Mouse (Mus musculus) gastrocnemius, adult 18-20 months (tissue): ENCODE measurements at regions not wholly inside any gene's neighbourhood (a gene's known extent, or its start where the extent isn't known, plus 50 kb on each side); places are given as distances from the start of the nearest gene placed in this dataset.

Experiments used
- DNase-seq: peaks from one replicate; pipeline ENCODE4 v3.0.0; 2021; ENCODE audit warnings: low spot score

DNA sequence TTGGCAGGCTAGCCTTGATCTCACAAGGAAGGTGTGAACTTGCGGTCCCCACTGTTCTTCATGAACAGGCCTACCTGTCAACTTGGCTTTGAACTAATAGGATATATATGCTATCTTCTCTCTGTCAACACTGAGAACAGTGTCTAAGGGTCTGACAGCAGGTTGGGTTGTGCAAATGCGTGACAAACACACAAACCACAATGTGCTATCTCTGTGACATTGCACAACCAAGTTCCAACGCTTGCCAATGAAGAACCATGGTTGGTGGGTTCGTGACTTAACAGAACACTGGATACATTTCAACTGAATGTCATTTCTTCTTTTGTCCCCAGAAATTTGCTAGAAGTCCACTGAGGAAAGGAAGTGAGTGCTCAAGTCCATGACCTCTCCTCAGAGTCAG, 696.8 kb upstream of the 4930412O13Rik start:
- no peak for DNase-seq

DNA sequence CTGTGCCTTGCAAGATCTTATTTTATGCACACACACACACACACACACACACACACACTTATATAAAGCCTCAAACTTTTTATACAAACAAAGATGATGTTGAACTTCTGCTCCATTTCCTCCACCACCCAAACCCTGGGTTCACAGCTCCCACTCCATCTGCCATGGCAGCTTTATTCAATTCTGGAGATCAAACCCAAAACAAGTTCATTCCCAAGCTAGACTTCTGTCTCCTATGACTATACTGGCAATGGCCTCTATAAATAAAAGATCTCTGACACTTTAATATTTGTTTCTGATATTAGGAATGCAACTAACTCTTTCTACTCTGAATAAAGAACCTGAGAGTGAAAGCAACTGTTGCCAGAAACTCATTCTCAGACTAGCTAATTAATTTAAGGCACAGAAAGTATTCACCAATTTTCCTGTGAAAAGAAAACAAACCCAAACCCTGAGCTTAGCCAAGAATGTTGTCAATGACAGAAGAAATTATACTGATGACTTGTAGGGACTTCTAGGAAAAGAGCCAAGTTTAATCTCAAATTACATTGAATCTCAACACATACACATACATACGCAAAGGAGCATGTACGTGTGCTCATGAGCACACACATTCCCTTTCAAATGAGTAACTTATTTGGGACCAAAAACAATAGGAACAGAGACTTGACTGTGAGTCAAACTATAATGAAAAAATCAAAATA, 695.1 kb upstream of the 4930412O13Rik start:
- DNase-seq: no peak

DNA sequence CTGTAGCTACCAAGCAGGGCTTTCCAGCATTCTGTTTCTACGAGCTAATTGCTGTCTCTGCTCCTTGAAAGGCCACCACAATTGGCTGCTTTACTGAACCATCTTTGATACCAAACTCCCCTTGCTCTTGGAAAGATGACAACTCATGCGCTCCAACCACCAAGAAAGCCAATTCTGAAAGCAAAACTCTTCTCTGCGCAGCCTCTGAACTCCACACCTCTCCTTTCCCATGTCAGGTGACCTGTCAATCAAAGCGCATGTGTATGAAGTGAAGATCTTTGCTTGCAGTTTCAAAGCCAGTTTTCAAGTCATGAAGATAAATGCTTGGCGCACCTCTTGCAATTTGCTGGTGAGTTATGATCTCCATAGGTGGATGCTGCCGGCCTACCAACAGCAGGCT, 687.9 kb upstream of the 4930412O13Rik start:
- DNase-seq: no peak

DNA sequence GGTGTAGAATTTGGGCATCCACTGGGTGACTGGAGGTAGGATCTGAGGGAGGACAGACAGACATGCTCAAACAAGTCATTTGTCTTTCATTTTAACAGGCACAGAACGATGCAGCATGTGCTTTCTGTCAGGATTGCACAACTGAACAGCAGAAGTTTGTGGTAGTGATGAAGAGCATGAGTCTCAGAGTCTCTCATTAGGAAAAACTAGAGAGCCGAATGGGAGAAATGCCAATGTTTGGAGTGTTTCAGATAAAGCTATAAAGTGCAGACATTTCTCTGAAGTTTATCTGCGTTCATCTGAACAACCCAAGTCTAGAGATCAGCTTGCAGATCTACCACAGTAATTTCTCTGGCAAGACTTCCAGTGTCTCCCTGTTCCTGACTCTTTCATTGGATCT, 684.0 kb upstream of the 4930412O13Rik start:
- DNase-seq: no peak

DNA sequence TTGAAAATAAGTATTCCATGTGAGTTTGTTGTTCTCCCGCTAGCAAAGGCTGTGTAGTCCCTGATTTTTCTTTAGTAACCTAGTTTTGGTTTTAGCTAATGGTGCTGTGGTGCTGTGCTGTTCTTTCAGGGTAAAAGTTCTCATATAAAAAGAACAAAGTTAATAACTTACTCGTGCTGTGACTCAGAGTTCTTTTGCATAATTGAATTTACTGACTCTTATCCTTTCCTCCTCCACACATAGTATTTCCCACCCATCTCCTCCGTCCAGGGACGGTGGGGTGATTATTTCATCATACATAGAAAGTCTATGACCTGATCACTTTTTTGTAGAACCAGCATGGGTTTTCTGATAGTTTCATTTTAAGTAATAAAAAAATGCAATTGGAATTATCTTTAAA, 673.1 kb upstream of the 4930412O13Rik start:
- no peak for DNase-seq
